Mouse (Mus musculus) thymus, adult 2 months (tissue): ENCODE measurements around the gene Plekhn1. TPM values are rescaled to one million over a fixed set of nuclear protein-coding genes. Genes with fewer than 3 reads are reported as not detected.

Experiments used
- DNase-seq: peaks from one replicate; pipeline ENCODE4 v3.0.0; 2021
- H3K27ac ChIP-seq: fragments of 200-500 bp; 2 replicates; pipeline ENCODE4 v1.5.1; 2012; ENCODE audit warnings: low read length, control low read depth; ENCODE audit not compliant: control insufficient read depth, insufficient read depth
- H3K27me3 ChIP-seq: fragments of 200-500 bp; 2 replicates; pipeline ENCODE4 v1.6.1; 2012; ENCODE audit warnings: mild to moderate bottlenecking, low read length, moderate library complexity, mixed read lengths; ENCODE audit not compliant: control insufficient read depth, insufficient read depth
- H3K36me3 ChIP-seq: fragments of 200-500 bp; 2 replicates; pipeline ENCODE4 v1.6.1; 2012; ENCODE audit warnings: mild to moderate bottlenecking, low read length, moderate library complexity; ENCODE audit not compliant: control insufficient read depth, insufficient read depth
- H3K4me1 ChIP-seq: fragments of 200-500 bp; replicated peaks from 2 replicates; pipeline ENCODE4 v1.6.1; 2012; ENCODE audit warnings: low read length; ENCODE audit not compliant: control insufficient read depth, insufficient read depth
- H3K4me3 ChIP-seq: fragments of 200-500 bp; 2 replicates; pipeline ENCODE4 v1.5.1; 2012; ENCODE audit warnings: mild to moderate bottlenecking, low read length, control low read depth, moderate library complexity; ENCODE audit not compliant: control insufficient read depth, insufficient read depth
- CTCF ChIP-seq: fragments of 200-500 bp; IDR thresholded peaks from 2 replicates; pipeline ENCODE4 v1.5.1; 2012; ENCODE audit warnings: mild to moderate bottlenecking, control low read depth, low read length, moderate library complexity, borderline replicate concordance; ENCODE audit not compliant: control insufficient read depth, poor library complexity, insufficient read depth; ENCODE audit errors: extremely low read depth
- POLR2A ChIP-seq: fragments of 200-500 bp; IDR thresholded peaks from 2 replicates; pipeline ENCODE4 v1.6.1; 2012; ENCODE audit warnings: mild to moderate bottlenecking, low read length, control low read depth, moderate library complexity; ENCODE audit not compliant: control insufficient read depth, poor library complexity, insufficient read depth; ENCODE audit errors: extremely low read depth
- whole genome bisulfite sequencing: fragments of 180-500 bp; shearing (Covaris S2); methylation state at CpG from one replicate; pipeline ENCODE4 v1.1.7; 2018; 5-methylcytosine and 5-hydroxymethylcytosine counted together
- polyA plus RNA-seq: library from polyadenylated mRNA; depleted of rRNA; stranded (reverse); fragments of >200 nt; gene quantifications from 2 replicates; pipeline ENCODE4 v1.2.3, GENCODE M21; 2012; rRNA removed

The Plekhn1 gene
- 141 and 145 TPM in 2 replicates for polyA plus RNA-seq

- WGBS, result under 1% methylated on average over 37 of the region's 48 CpGs
- peaks cover 18% of the 10 kb centered on the region for H3K4me1 ChIP-seq
- peak; percentile 79 for DNase-seq
- peak within 1 kb of the TSS; percentile 85 for H3K4me3 ChIP-seq
- H3K27me3 ChIP-seq, result no peaks in the 10 kb centered on the region
- no peak within 1 kb of the TSS; the same call in 1 of the 2 replicates for H3K27ac ChIP-seq
- peaks cover 11% of the 10 kb centered on the region for H3K36me3 ChIP-seq
- no peak for TF ChIP-seq CTCF
- TF ChIP-seq POLR2A, result peak; percentile 49; the same call in 1 of the 2 replicates
Measured at GRCm38 (mm10) chr4:156234701-156235213, at the start of gene Plekhn1. Plekhn1 (minus strand) TSS chr4:156234857.

- 9% methylated on average over 26 of the region's 26 CpGs for WGBS
Measured at GRCm38 (mm10) chr4:156255078-156255839, 20.6 kb upstream of the Plekhn1 start, which contains the start of gene Samd11. Samd11 (minus strand) TSS chr4:156255657.

GRCm38 (mm10) chr4:156254361-156255077, 19.9 kb upstream of the Plekhn1 start:
- Histone ChIP-seq H3K27me3 (peaks cover 9% of the 10 kb centered on the region; the same call in 1 of the 2 replicates), H3K27ac (no peak overlapping the region), H3K4me1 (peaks cover 15% of the 10 kb centered on the region), H3K4me3 (no peak overlapping the region), H3K36me3 (no peaks in the 10 kb centered on the region)
- no peak for TF ChIP-seq CTCF
- TF ChIP-seq POLR2A, result no peak
- no peak for DNase-seq
- 3% methylated on average over 30 of the region's 30 CpGs for WGBS

More at GRCm38 (mm10) chr4:156255078-156255839, 20.6 kb upstream of the Plekhn1 start, which contains the start of gene Samd11:
- Histone ChIP-seq H3K27me3 (peaks cover 9% of the 10 kb centered on the region; the same call in 1 of the 2 replicates), H3K27ac (no peak within 1 kb of the TSS), H3K36me3 (no peaks in the 10 kb centered on the region), H3K4me1 (peaks cover 15% of the 10 kb centered on the region), H3K4me3 (no peak within 1 kb of the TSS)
- DNase-seq, result no peak
- TF ChIP-seq POLR2A (no peak), CTCF (no peak)

- no peak overlapping the region for H3K4me3 ChIP-seq
- H3K4me1 ChIP-seq, result peaks cover 15% of the 10 kb centered on the region
- WGBS, result 53% methylated on average over 7 of the region's 7 CpGs
- H3K36me3 ChIP-seq, result peaks cover 8% of the 10 kb centered on the region
- no peak overlapping the region for H3K27ac ChIP-seq
- H3K27me3 ChIP-seq, result peaks cover 9% of the 10 kb centered on the region; the same call in 1 of the 2 replicates
- TF ChIP-seq CTCF, result no peak
- TF ChIP-seq POLR2A, result no peak
- no peak for DNase-seq
Measured at GRCm38 (mm10) chr4:156253043-156253442, 18.4 kb upstream of the Plekhn1 start.

GRCm38 (mm10) chr4:156252619-156253018, 18.0 kb upstream of the Plekhn1 start:
- no peak overlapping the region for H3K27ac ChIP-seq
- WGBS, result 59% methylated on average over 3 of the region's 3 CpGs
- peaks cover 12% of the 10 kb centered on the region for H3K36me3 ChIP-seq
- TF ChIP-seq CTCF (no peak), POLR2A (no peak)
- peaks cover 15% of the 10 kb centered on the region for H3K4me1 ChIP-seq
- DNase-seq, result no peak
- no peak overlapping the region for H3K4me3 ChIP-seq
- H3K27me3 ChIP-seq, result peaks cover 9% of the 10 kb centered on the region; the same call in 1 of the 2 replicates

- Histone ChIP-seq H3K4me3 (no peak overlapping the region), H3K4me1 (peaks cover 15% of the 10 kb centered on the region), H3K27me3 (peaks cover 9% of the 10 kb centered on the region; the same call in 1 of the 2 replicates), H3K36me3 (peaks cover 17% of the 10 kb centered on the region), H3K27ac (no peak overlapping the region)
- 68% methylated on average over 7 of the region's 7 CpGs for WGBS
- DNase-seq, result no peak
- TF ChIP-seq POLR2A (no peak), CTCF (no peak)
Measured at GRCm38 (mm10) chr4:156252140-156252539, 17.5 kb upstream of the Plekhn1 start.
